Mouse (Mus musculus): Measurements from ENCODE around the gene Parp3. TPM values are rescaled to one million over a fixed set of nuclear protein-coding genes. Genes with fewer than 3 reads are reported as not detected.
A peak's percentile ranks its signal among the peaks of the same experiment; 100 is the strongest.

The Parp3 gene
- polyA plus RNA-seq, 1 experiment from 2014 or later: 21.5 TPM

DNA sequence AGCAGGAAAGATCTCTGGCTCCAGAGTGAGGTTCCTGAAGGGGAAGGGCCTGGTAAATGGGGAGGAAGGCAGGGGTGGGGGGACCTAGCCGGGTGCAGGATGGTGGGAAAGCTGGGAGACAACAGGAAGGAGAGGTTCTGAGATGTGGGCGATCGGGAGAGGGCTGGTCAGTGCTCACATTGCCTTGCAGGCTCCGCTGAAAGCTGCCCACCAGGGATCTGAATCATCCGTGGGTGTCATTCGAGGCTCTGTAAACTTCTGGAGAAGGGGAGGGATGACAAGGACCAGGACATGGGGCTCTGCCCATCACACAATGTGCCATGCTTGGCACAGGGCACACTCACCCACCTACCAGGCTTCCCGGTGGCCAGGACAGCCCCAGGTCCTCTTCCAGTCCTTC is 43.4 kb downstream of the Parp3 start:
- no peak for TF ChIP-seq EP300 (IDR thresholded peaks at IDR 0.05)
- no peak for TF ChIP-seq CTCF (IDR thresholded peaks at IDR 0.05)
- no peak overlapping the region for H3K4me2 ChIP-seq (replicated peaks; ENCODE audit: low read depth, low read length)
- H3K9ac ChIP-seq (replicated peaks; ENCODE audit: low read depth): no peak overlapping the region
- no peak overlapping the region for H3K4me3 ChIP-seq (ENCODE audit: low read depth, low read length)
- H3K9me3 ChIP-seq (ENCODE audit: low read length): no peaks in the 10 kb centered on the region
- ATAC-seq (no peak), DNase-seq (ENCODE audit: low spot score) (no peak)
- H3K36me3 ChIP-seq (ENCODE audit: insufficient read depth, low read length): peaks cover 14% of the 10 kb centered on the region; the same call in 1 of the 2 replicates
- peaks cover 11% of the 10 kb centered on the region; the same call in 1 of the 2 replicates for H3K4me1 ChIP-seq (ENCODE audit: insufficient read depth, low read depth, low read length)
- H3K27ac ChIP-seq (ENCODE audit: low read length): no peak overlapping the region
- 57% methylated on average over 4 of the region's 7 CpGs for WGBS
- no peaks in the 10 kb centered on the region for H3K27me3 ChIP-seq (replicated peaks; ENCODE audit: insufficient read depth, low read length)

DNA sequence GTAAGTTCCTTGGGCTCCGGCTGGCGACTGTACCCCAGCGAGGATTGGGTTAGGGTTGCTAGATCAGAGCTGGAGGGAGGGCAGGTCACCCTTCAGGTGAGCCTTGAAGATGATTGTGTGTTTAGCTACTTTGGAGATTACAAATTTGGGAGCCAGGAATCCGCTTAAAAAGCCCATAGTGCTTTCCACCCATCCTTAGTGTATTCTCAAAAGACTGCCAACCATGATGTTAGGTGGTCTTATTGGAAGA is 46.8 kb downstream of the Parp3 start:
- under 1% methylated on average over 4 of the region's 4 CpGs for WGBS
- Histone ChIP-seq H3K36me3 (ENCODE audit: insufficient read depth, low read length) (peaks cover 14% of the 10 kb centered on the region; the same call in 1 of the 2 replicates), H3K9me3 (ENCODE audit: low read length) (no peaks in the 10 kb centered on the region), H3K9ac (replicated peaks; ENCODE audit: low read depth) (peak overlapping the region; percentile 99), H3K4me2 (replicated peaks; ENCODE audit: low read depth, low read length) (peak overlapping the region; percentile 77), H3K4me1 (ENCODE audit: insufficient read depth, low read depth, low read length) (peaks cover 11% of the 10 kb centered on the region; the same call in 1 of the 2 replicates), H3K27me3 (replicated peaks; ENCODE audit: insufficient read depth, low read length) (no peaks in the 10 kb centered on the region), H3K27ac (ENCODE audit: low read length) (peak overlapping the region; percentile 95), H3K4me3 (ENCODE audit: low read depth, low read length) (peak overlapping the region; percentile 83)
- DNase-seq (ENCODE audit: low spot score): no peak
- no peak for ATAC-seq
- TF ChIP-seq CTCF (IDR thresholded peaks at IDR 0.05) (no peak), EP300 (IDR thresholded peaks at IDR 0.05) (no peak)

DNA sequence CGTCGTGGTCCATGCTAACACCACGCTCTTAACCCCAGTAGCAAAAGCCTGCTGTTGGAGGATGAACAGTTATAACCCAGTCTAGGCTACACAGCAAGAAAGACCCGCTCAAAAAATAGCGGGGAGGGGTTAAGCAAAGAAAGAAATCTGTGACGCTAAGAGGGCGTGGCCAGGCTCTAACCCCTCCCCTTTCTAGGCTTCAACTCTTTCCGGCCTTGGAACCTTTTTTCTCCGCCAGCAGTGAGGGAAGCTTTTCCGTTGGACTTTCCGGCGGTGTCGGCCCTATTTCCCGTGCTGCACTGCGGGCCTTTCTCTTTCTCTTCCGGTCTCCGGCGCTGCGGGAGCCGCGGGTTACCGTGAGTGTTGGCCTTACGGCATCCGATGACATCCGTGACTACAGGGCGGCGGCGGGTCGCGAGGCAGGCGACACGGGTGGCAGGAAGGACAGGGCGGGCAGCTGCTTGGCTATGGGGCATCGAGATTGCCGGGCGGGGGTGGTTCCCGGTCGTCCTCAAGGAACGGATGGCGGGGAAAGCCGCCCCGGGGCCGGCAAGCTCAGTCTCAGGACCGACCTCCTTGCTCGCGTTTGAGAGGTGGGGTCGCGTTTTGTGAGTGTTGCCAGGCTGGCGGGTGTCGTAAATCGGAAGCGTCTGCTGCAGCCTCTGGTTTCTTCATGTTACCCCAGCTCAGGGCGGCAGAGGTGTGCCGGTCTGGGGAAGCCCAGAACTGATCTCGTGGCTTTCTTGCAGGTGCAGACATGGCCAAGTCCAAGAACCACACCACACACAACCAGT is 47.3 kb downstream of the Parp3 start, which contains the start of gene Rpl29:
Gene Rpl29 (plus strand): TSS at position 234 of the 794 bp plus-strand sequence.
- TF ChIP-seq CTCF (IDR thresholded peaks at IDR 0.05) (no peak), EP300 (IDR thresholded peaks at IDR 0.05) (peak; percentile 71)
- peak; percentile 98 for DNase-seq (ENCODE audit: low spot score)
- Histone ChIP-seq H3K27me3 (replicated peaks; ENCODE audit: insufficient read depth, low read length) (no peaks in the 10 kb centered on the region), H3K27ac (ENCODE audit: low read length) (peak within 1 kb of the TSS; percentile 95), H3K4me1 (ENCODE audit: insufficient read depth, low read depth, low read length) (peaks cover 11% of the 10 kb centered on the region; the same call in 1 of the 2 replicates), H3K4me2 (replicated peaks; ENCODE audit: low read depth, low read length) (peak within 1 kb of the TSS; percentile 77), H3K36me3 (ENCODE audit: insufficient read depth, low read length) (peaks cover 14% of the 10 kb centered on the region; the same call in 1 of the 2 replicates), H3K9me3 (ENCODE audit: low read length) (no peaks in the 10 kb centered on the region), H3K9ac (replicated peaks; ENCODE audit: low read depth) (peak within 1 kb of the TSS; percentile 99), H3K4me3 (ENCODE audit: low read depth, low read length) (peak within 1 kb of the TSS; percentile 83)
- peak; percentile 96 for ATAC-seq
- WGBS: under 1% methylated on average over 54 of the region's 55 CpGs

GRCm38 (mm10) chr9:106428719-106429220 is 48.0 kb downstream of the Parp3 start:
- ATAC-seq: peak; percentile 60
- peak overlapping the region; percentile 95 for H3K27ac ChIP-seq (ENCODE audit: low read length)
- TF ChIP-seq EP300 (IDR thresholded peaks at IDR 0.05) (no peak), CTCF (IDR thresholded peaks at IDR 0.05) (peak; percentile 31; the same call in 1 of the 2 replicates)
- H3K4me2 ChIP-seq (replicated peaks; ENCODE audit: low read depth, low read length): peak overlapping the region; percentile 75
- WGBS: 5% methylated on average over 11 of the region's 11 CpGs
- H3K9me3 ChIP-seq (ENCODE audit: low read length): no peaks in the 10 kb centered on the region
- H3K36me3 ChIP-seq (ENCODE audit: insufficient read depth, low read length): peaks cover 14% of the 10 kb centered on the region; the same call in 1 of the 2 replicates
- H3K4me3 ChIP-seq (ENCODE audit: low read depth, low read length): peak overlapping the region; percentile 83
- peak; percentile 57 for DNase-seq (ENCODE audit: low spot score)
- H3K4me1 ChIP-seq (ENCODE audit: insufficient read depth, low read depth, low read length): peaks cover 11% of the 10 kb centered on the region; the same call in 1 of the 2 replicates
- H3K27me3 ChIP-seq (replicated peaks; ENCODE audit: insufficient read depth, low read length): no peaks in the 10 kb centered on the region
- peak overlapping the region; percentile 56 for H3K9ac ChIP-seq (replicated peaks; ENCODE audit: low read depth)

DNA sequence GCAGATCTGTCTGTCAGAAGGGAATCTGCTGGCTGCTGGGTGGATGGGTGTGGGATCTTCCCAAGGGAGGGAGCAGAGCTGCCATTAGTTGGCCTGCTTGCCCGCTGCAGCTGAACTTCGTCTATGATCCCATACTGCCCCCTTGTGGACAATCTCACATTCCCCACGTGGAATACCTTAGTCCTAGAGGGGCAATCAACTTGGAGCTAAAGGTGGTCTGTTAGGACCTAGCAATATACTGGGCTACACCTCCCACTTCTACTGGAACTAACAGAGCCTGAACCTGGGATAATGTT is 54.9 kb downstream of the Parp3 start:
- no peaks in the 10 kb centered on the region for H3K36me3 ChIP-seq (ENCODE audit: insufficient read depth, low read length)
- H3K27me3 ChIP-seq (replicated peaks; ENCODE audit: insufficient read depth, low read length): no peaks in the 10 kb centered on the region
- no peak overlapping the region for H3K27ac ChIP-seq (ENCODE audit: low read length)
- H3K4me2 ChIP-seq (replicated peaks; ENCODE audit: low read depth, low read length): peak overlapping the region; percentile 42
- ATAC-seq: peak; percentile 84
- H3K9me3 ChIP-seq (ENCODE audit: low read length): no peaks in the 10 kb centered on the region
- peak; percentile 93 for DNase-seq (ENCODE audit: low spot score)
- H3K4me3 ChIP-seq (ENCODE audit: low read depth, low read length): no peak overlapping the region
- WGBS: 0% methylated on average over 3 of the region's 3 CpGs
- no peak overlapping the region for H3K9ac ChIP-seq (replicated peaks; ENCODE audit: low read depth)
- peak; percentile 97 for TF ChIP-seq CTCF (IDR thresholded peaks at IDR 0.05)
- no peak for TF ChIP-seq EP300 (IDR thresholded peaks at IDR 0.05)
- peaks cover 13% of the 10 kb centered on the region; the same call in 1 of the 2 replicates for H3K4me1 ChIP-seq (ENCODE audit: insufficient read depth, low read depth, low read length)

DNA sequence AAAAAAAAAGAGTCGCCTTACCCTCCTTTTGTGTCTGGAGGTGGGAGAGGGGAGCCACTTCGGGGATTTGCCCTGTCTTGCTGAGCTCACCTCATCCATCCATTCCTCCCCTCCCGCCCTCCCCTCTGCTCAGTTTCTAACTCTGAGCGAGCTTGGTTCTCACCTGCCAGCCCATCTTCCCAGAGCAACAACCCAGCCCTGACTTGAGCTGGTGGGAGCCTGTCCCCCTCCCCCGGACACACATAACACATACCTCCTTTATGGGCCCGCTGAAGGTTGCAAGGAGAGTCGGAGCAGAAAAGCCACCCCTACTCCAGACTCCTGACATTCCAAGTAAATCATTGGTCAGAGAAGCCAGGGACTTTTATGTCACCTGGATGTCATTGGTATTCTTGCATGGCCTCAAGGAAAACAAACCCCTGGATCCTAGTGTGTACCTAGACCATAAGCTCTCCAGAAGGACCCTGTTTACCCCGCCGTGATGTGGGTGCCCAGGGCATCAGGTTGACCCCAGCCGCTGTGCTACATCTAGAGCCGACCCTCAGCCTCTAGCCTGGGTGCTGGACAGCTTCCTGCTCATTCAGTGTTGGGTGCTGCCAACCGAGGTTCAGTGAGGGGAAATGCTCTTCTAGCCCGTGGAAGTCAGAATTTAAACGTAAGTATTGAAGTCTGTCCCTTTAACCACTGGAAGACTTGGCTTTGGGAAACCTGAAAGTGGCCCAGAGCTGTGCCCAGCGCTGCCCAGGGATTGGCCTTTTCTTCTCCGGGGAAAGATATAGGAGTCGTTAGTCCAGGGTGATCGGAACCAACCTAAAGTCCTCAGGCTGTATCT is 55.5 kb downstream of the Parp3 start:
- H3K27me3 ChIP-seq (replicated peaks; ENCODE audit: insufficient read depth, low read length): no peaks in the 10 kb centered on the region
- H3K36me3 ChIP-seq (ENCODE audit: insufficient read depth, low read length): no peaks in the 10 kb centered on the region
- TF ChIP-seq CTCF (IDR thresholded peaks at IDR 0.05) (no peak), EP300 (IDR thresholded peaks at IDR 0.05) (no peak)
- ATAC-seq (peak; percentile 16), DNase-seq (ENCODE audit: low spot score) (peak; percentile 21)
- WGBS: 18% methylated on average over 17 of the region's 18 CpGs
- peaks cover 13% of the 10 kb centered on the region; the same call in 1 of the 2 replicates for H3K4me1 ChIP-seq (ENCODE audit: insufficient read depth, low read depth, low read length)
- H3K9me3 ChIP-seq (ENCODE audit: low read length): no peaks in the 10 kb centered on the region
- peak overlapping the region; percentile 42 for H3K4me2 ChIP-seq (replicated peaks; ENCODE audit: low read depth, low read length)
- H3K27ac ChIP-seq (ENCODE audit: low read length): no peak overlapping the region
- H3K4me3 ChIP-seq (ENCODE audit: low read depth, low read length): no peak overlapping the region
- no peak overlapping the region for H3K9ac ChIP-seq (replicated peaks; ENCODE audit: low read depth)

All from lung, postnatal 0 days (tissue).